ENCODE assay signal across 15 mouse cellular contexts in the genomic region with DNA sequence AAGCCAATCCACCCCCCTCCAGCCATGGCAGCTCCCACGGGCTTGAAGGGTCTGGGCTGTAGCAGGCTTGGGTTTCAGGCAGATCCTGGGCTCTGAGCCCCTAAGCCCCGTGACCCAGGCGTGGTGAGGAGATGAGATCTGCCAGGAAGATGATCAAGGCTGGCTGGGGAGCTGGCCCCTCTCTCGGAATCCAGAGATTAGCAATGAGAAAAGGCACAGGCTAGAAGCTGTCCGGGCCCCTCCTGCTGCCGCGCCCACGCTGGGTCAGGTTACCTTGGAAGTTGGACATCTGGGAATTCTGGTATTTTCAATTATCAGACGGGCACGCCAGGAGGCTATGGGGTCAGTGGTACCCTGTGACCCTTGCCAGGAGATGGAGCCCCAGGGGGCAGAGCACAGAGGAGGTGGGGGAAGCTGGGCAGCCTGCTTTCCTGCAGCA.
DNase-seq lines count a peak whose midpoint lies in the region; ATAC-seq lines count a peak whose summit lies in the region.
"Had no signal": no experiment of that assay in that cellular context is flagged by ENCODE, and none has a peak within 500 bp of the region (broad histone marks: within the 10 kb centered on the region; RNA-seq: fewer than 3 reads in every experiment).

No protein-coding gene starts in this region.

- H3K4me3 ChIP-seq in kidney, embryonic 14.5 days (ENCODE audit: low read length) = no peak overlapping the region
- H3K4me3 ChIP-seq in embryonic facial prominence, embryonic 10.5 days = no peak overlapping the region
- H3K4me3 ChIP-seq in limb, embryonic 13.5 days = no peak overlapping the region
- H3K4me3 ChIP-seq: hindbrain, embryonic 15.5 days; liver, embryonic 13.5 days; megakaryocyte, embryonic 14.5 days; stomach, embryonic 15.5 days had no signal

- ATAC-seq in kidney, embryonic 14.5 days (ENCODE audit: low FRiP score, low TSS enrichment) = peak; percentile 82
- ATAC-seq in limb, embryonic 13.5 days (ENCODE audit: low FRiP score, low read depth) = peak; percentile 78
- ATAC-seq: lung, postnatal 0 days had no signal

- H3K36me3 ChIP-seq in kidney, embryonic 14.5 days (ENCODE audit: control insufficient read depth, insufficient read depth, low read length) = no peaks in the 10 kb centered on the region; the same call in 1 of the 2 replicates
- H3K36me3 ChIP-seq in embryonic facial prominence, embryonic 10.5 days (replicated peaks) = peaks cover 63% of the 10 kb centered on the region
- peaks cover 31% of the 10 kb centered on the region for H3K36me3 ChIP-seq in limb, embryonic 13.5 days
- H3K36me3 ChIP-seq: liver, embryonic 13.5 days had no signal

- no peak overlapping the region for H3K27ac ChIP-seq in kidney, embryonic 14.5 days (ENCODE audit: low read depth, low read length)
- H3K27ac ChIP-seq in embryonic facial prominence, embryonic 10.5 days (replicated peaks) = peak overlapping the region; percentile 71
- H3K27ac ChIP-seq in limb, embryonic 13.5 days = no peak overlapping the region; the same call in 1 of the 2 replicates
- H3K27ac ChIP-seq: hindbrain, embryonic 15.5 days; liver, embryonic 13.5 days; stomach, embryonic 15.5 days had no signal

- peaks cover 20% of the 10 kb centered on the region; the same call in 1 of the 2 replicates for H3K4me1 ChIP-seq in kidney, embryonic 14.5 days (ENCODE audit: control insufficient read depth, insufficient read depth, low read length)
- peaks cover 68% of the 10 kb centered on the region for H3K4me1 ChIP-seq in embryonic facial prominence, embryonic 10.5 days
- H3K4me1 ChIP-seq in limb, embryonic 13.5 days = peaks cover 37% of the 10 kb centered on the region
- H3K4me1 ChIP-seq: liver, embryonic 13.5 days; stomach, embryonic 15.5 days had no signal

- 11% methylated on average over 10 of the region's 10 CpGs for WGBS in kidney, embryonic 14.5 days
- WGBS in embryonic facial prominence, embryonic 10.5 days = 24% methylated on average over 10 of the region's 10 CpGs
- 21% methylated on average over 10 of the region's 10 CpGs for WGBS in limb, embryonic 13.5 days

- H3K4me2 ChIP-seq in kidney, embryonic 14.5 days (replicated peaks; ENCODE audit: low read depth, low read length) = no peak overlapping the region
- no peak overlapping the region for H3K4me2 ChIP-seq in limb, embryonic 13.5 days (replicated peaks)
- H3K4me2 ChIP-seq: hindbrain, embryonic 15.5 days; liver, embryonic 13.5 days; stomach, embryonic 15.5 days had no signal

- no peak for DNase-seq in kidney, adult 8-10 months
- DNase-seq in embryo, embryonic 10 days (ENCODE audit: low spot score) = peak; percentile 75
- DNase-seq in embryonic facial prominence, embryonic 10.5 days (ENCODE audit: low spot score) = peak; percentile 77
- no peak for DNase-seq in thymus, postnatal 0 days (ENCODE audit: low spot score)
- no peak for DNase-seq in Muller cell, postnatal 12 days (ENCODE audit: inconsistent ontology term)
- DNase-seq: cerebellum, postnatal 36 days; kidney, adult 9 months; liver, embryonic 13.5 days; thymus, postnatal 25 days had no signal

- no peak overlapping the region for H3K9ac ChIP-seq in kidney, embryonic 14.5 days (ENCODE audit: low read depth, low read length)
- 0 out of 2 replicates have a peak overlapping the region, but pooled peaks have one; percentile 4 for H3K9ac ChIP-seq in limb, embryonic 13.5 days
- H3K9ac ChIP-seq: hindbrain, embryonic 15.5 days; liver, embryonic 13.5 days; stomach, embryonic 15.5 days had no signal

- no peaks in the 10 kb centered on the region for H3K9me3 ChIP-seq in kidney, embryonic 14.5 days (ENCODE audit: control insufficient read depth, low read length)
- H3K9me3 ChIP-seq in embryonic facial prominence, embryonic 10.5 days = no peaks in the 10 kb centered on the region
- no peaks in the 10 kb centered on the region for H3K9me3 ChIP-seq in limb, embryonic 13.5 days
- H3K9me3 ChIP-seq: hindbrain, embryonic 15.5 days; liver, embryonic 13.5 days; megakaryocyte, embryonic 14.5 days; stomach, embryonic 15.5 days had no signal

- no peaks in the 10 kb centered on the region for H3K27me3 ChIP-seq in kidney, embryonic 14.5 days (ENCODE audit: control insufficient read depth, insufficient read depth, low read length)
- 0 out of 2 replicates have a peak, but pooled peaks cover 4% of the 10 kb centered on the region for H3K27me3 ChIP-seq in embryonic facial prominence, embryonic 10.5 days (replicated peaks; ENCODE audit: low read depth, poor library complexity, severe bottlenecking)
- H3K27me3 ChIP-seq in limb, embryonic 13.5 days = no peaks in the 10 kb centered on the region
- H3K27me3 ChIP-seq: hindbrain, embryonic 15.5 days; liver, embryonic 13.5 days; stomach, embryonic 15.5 days had no signal

Comparison
In these comparisons a context has a peak if more than half of its experiments do, and no peak if none do; other contexts are left out.
1. DNase-seq: peak in embryo, embryonic 10 days (single experiment) and embryonic facial prominence, embryonic 10.5 days (single experiment); none in kidney, adult 8-10 months (0 of 2), thymus, postnatal 0 days (single experiment) and Muller cell, postnatal 12 days (single experiment).